Mouse (Mus musculus) fat pad, adult 2 months (tissue): ENCODE measurements at regions not wholly inside any gene's neighbourhood (a gene's known extent, or its start where the extent isn't known, plus 50 kb on each side); places are given as distances from the start of the nearest gene placed in this dataset.

Experiments used
- DNase-seq: peaks from one replicate; pipeline ENCODE4 v3.0.0-alpha.2; 2011; ENCODE audit warnings: low read depth, low spot score; ENCODE audit errors: extremely low read depth

GRCm38 (mm10) chr2:70914372-70914771 lies 88.8 kb upstream of the Tlk1 start:
- no peak for DNase-seq

GRCm38 (mm10) chr2:70909401-70909800 lies 83.9 kb upstream of the Tlk1 start:
- no peak for DNase-seq

- DNase-seq = no peak
Observed at GRCm38 (mm10) chr2:70908579-70908978, 83.1 kb upstream of the Tlk1 start.

GRCm38 (mm10) chr2:70906216-70906615 lies 80.7 kb upstream of the Tlk1 start:
- DNase-seq = peak; percentile 37

- DNase-seq = no peak
Observed at GRCm38 (mm10) chr2:70904429-70904828, 78.9 kb upstream of the Tlk1 start.

- DNase-seq = no peak
Observed at GRCm38 (mm10) chr2:70902196-70902595, 76.7 kb upstream of the Tlk1 start.

GRCm38 (mm10) chr2:70901479-70901878 lies 76.0 kb upstream of the Tlk1 start:
- no peak for DNase-seq

GRCm38 (mm10) chr2:70899056-70899455 lies 73.5 kb upstream of the Tlk1 start:
- no peak for DNase-seq

GRCm38 (mm10) chr2:70898396-70898795 lies 72.9 kb upstream of the Tlk1 start:
- DNase-seq = no peak

GRCm38 (mm10) chr2:70897373-70897772 lies 71.8 kb upstream of the Tlk1 start:
- no peak for DNase-seq

- DNase-seq = no peak
Observed at GRCm38 (mm10) chr2:70889522-70890100, 64.1 kb upstream of the Tlk1 start.

- DNase-seq = no peak
Observed at GRCm38 (mm10) chr2:70888840-70889469, 63.4 kb upstream of the Tlk1 start.

- DNase-seq = no peak
Observed at GRCm38 (mm10) chr2:70886831-70887230, 61.3 kb upstream of the Tlk1 start.

- no peak for DNase-seq
Observed at GRCm38 (mm10) chr2:70885674-70886073, 60.1 kb upstream of the Tlk1 start.

- DNase-seq = no peak
Observed at GRCm38 (mm10) chr2:70877333-70878080, 52.0 kb upstream of the Tlk1 start.

GRCm38 (mm10) chr2:70876251-70876650 lies 50.7 kb upstream of the Tlk1 start:
- DNase-seq = no peak
